Mouse (Mus musculus) heart, postnatal 0 days (tissue): ENCODE data around the gene Snrnp70.
A peak's percentile ranks its signal among the peaks of the same experiment; 100 is the strongest.

Source experiments
- CTCF ChIP-seq: IDR thresholded peaks from 2 replicates; pipeline ENCODE4 v1.5.1; 2016; ENCODE audit warnings: antibody characterized with exemption, control low read depth, low read depth
- EP300 ChIP-seq: IDR thresholded peaks from 2 replicates; pipeline ENCODE4 v1.6.1; 2016; ENCODE audit warnings: antibody characterized with exemption, low read depth

DNA sequence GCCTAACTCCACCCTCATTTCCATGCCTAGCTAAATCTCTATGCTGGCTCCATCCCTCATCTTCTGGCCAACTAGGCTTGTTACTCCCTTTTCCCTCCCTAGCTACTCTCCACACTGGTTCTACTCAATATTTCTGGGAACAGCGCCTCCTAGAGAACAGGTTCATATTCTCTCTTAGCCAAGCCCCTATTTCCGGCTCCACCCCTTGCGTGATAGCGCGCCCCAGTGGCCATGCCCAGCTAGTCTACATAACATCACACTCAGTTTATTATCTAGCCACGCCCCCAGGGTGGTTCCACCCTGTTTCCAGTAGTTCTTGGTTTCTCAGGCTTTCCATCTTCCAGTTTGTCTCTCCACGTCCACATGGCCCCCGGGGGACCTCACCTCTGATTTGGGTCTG, 54.2 kb downstream of the Snrnp70 start:
- peak; percentile 89 for TF ChIP-seq CTCF
- TF ChIP-seq EP300 = no peak
